Mouse (Mus musculus): ENCODE measurements around the gene Nmur1. TPM values are rescaled to one million over a fixed set of nuclear protein-coding genes. Genes with fewer than 3 reads are reported as not detected.

Nmur1 gene
- polyA plus RNA-seq, 1 experiment = 2.9 TPM

GRCm38 (mm10) chr1:86399322-86399721 is 26.7 kb downstream of the Nmur1 start:
- WGBS = 68% methylated on average over 3 of the region's 3 CpGs
- DNase-seq = no peak
- no peak for TF ChIP-seq CTCF (IDR thresholded peaks at IDR 0.05; ENCODE audit: insufficient read depth, low read length)
- no peak for TF ChIP-seq POLR2A (IDR thresholded peaks at IDR 0.05; ENCODE audit: borderline replicate concordance, extremely low read depth, low read depth, low read length)

GRCm38 (mm10) chr1:86398222-86398621 is 27.8 kb downstream of the Nmur1 start:
- WGBS = 23% methylated on average over 7 of the region's 7 CpGs
- TF ChIP-seq POLR2A (IDR thresholded peaks at IDR 0.05; ENCODE audit: borderline replicate concordance, extremely low read depth, low read depth, low read length) (no peak), CTCF (IDR thresholded peaks at IDR 0.05; ENCODE audit: insufficient read depth, low read length) (no peak)
- H3K4me1 ChIP-seq (ENCODE audit: control insufficient read depth, insufficient read depth, low read length) = peaks cover 10% of the 10 kb centered on the region
- DNase-seq = peak; percentile 24
- H3K4me3 ChIP-seq (replicated peaks; ENCODE audit: extremely low read depth, low read depth, low read length) = no peak overlapping the region

More at GRCm38 (mm10) chr1:86399322-86399721, 26.7 kb downstream of the Nmur1 start:
- no peak overlapping the region for H3K4me3 ChIP-seq (replicated peaks; ENCODE audit: extremely low read depth, low read depth, low read length)
- peaks cover 10% of the 10 kb centered on the region for H3K4me1 ChIP-seq (ENCODE audit: control insufficient read depth, insufficient read depth, low read length)

DNA sequence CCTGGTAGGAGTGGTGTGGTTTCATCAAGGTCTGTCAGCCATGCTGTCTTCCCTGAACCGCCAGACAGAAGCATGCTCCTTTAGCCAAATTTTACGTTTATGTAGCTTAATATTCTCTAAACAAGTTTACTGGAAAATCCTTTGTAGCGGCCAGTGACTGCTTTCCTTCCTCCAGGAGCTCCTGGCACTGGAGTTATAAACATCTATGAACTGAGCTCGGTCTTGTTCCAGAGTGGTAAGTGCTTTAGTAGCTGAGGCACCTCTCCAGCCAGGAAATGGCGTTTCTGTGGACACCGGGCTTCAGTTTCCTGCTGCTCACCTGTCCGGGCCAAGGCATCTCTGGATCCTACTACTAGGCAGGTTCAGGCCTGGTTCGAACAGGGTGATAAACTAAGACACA is 28.4 kb downstream of the Nmur1 start:
- TF ChIP-seq POLR2A (IDR thresholded peaks at IDR 0.05; ENCODE audit: borderline replicate concordance, extremely low read depth, low read depth, low read length) = no peak
- TF ChIP-seq CTCF (IDR thresholded peaks at IDR 0.05; ENCODE audit: insufficient read depth, low read length) = no peak
- WGBS = 35% methylated on average over 8 of the region's 8 CpGs
- Histone ChIP-seq H3K4me3 (replicated peaks; ENCODE audit: extremely low read depth, low read depth, low read length) (no peak overlapping the region), H3K4me1 (ENCODE audit: control insufficient read depth, insufficient read depth, low read length) (peaks cover 10% of the 10 kb centered on the region)
- no peak for DNase-seq

DNA sequence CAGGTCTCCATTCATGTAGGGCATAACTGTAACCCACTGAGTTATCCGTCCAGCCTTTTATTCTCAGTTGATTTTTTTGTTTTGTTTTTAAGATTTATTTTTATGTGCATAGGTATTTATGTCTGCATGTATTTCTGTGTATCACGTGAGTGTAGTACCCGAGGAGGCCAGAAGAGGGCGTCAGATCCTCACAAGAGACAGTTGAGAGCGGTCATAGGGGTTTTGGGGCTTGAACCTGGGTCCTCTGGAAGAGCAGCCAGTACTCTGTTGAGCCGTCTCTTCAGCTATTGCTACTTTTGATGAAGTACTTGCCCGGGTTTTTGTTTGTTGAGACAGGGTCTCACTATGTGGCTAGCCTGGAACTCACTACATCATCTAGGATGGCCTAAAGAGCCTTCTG is 30.1 kb downstream of the Nmur1 start:
- H3K4me3 ChIP-seq (replicated peaks; ENCODE audit: extremely low read depth, low read depth, low read length) = no peak overlapping the region
- peaks cover 10% of the 10 kb centered on the region for H3K4me1 ChIP-seq (ENCODE audit: control insufficient read depth, insufficient read depth, low read length)
- DNase-seq = no peak
- 79% methylated on average over 7 of the region's 7 CpGs for WGBS
- no peak for TF ChIP-seq POLR2A (IDR thresholded peaks at IDR 0.05; ENCODE audit: borderline replicate concordance, extremely low read depth, low read depth, low read length)
- TF ChIP-seq CTCF (IDR thresholded peaks at IDR 0.05; ENCODE audit: insufficient read depth, low read length) = no peak

DNA sequence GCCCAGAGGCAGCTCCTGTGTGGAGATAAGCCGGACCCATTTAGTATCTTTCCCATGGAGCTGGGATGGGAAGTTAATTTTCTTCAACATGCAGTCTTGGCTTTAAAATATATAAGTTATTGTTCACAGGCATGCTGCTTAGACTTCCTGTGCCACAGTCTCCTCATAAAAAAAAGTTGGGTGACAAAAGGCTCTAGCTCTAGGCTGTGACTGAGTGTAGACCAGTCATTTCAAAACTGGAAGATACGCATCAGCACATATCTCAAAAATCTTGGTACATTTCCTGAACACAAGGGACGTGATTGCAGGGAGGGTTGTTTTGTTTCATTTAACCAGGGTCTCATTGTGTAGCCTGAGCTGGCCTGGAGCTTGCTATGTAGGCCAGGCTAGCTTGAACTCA is 31.8 kb downstream of the Nmur1 start:
- Histone ChIP-seq H3K4me1 (ENCODE audit: control insufficient read depth, insufficient read depth, low read length) (peaks cover 10% of the 10 kb centered on the region), H3K4me3 (replicated peaks; ENCODE audit: extremely low read depth, low read depth, low read length) (no peak overlapping the region)
- 52% methylated on average over 3 of the region's 3 CpGs for WGBS
- TF ChIP-seq CTCF (IDR thresholded peaks at IDR 0.05; ENCODE audit: insufficient read depth, low read length) (no peak), POLR2A (IDR thresholded peaks at IDR 0.05; ENCODE audit: borderline replicate concordance, extremely low read depth, low read depth, low read length) (no peak)
- DNase-seq = no peak

DNA sequence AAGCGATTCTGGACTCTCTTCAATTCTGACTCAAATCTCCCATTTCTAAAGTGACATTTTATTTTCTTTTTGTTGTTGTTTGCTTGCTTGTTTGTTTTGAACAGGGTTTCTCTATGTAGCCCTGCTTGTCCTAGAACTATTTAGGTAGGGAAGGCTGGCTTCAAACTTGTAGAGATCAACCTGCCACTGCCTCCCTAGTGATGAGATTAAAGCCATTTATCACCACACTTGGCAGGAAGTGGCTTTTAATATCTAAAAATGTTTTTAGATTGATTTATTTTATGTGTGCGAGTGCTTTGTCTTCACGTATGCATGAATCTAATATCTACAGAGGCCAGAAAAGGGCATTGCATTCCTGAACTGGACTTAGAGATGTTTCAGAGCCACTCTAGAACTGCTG is 32.8 kb downstream of the Nmur1 start:
- peaks cover 7% of the 10 kb centered on the region for H3K4me1 ChIP-seq (ENCODE audit: control insufficient read depth, insufficient read depth, low read length)
- WGBS = 61% methylated on average over 3 of the region's 3 CpGs
- no peak overlapping the region for H3K4me3 ChIP-seq (replicated peaks; ENCODE audit: extremely low read depth, low read depth, low read length)
- no peak for TF ChIP-seq CTCF (IDR thresholded peaks at IDR 0.05; ENCODE audit: insufficient read depth, low read length)
- no peak for TF ChIP-seq POLR2A (IDR thresholded peaks at IDR 0.05; ENCODE audit: borderline replicate concordance, extremely low read depth, low read depth, low read length)
- DNase-seq = no peak

DNA sequence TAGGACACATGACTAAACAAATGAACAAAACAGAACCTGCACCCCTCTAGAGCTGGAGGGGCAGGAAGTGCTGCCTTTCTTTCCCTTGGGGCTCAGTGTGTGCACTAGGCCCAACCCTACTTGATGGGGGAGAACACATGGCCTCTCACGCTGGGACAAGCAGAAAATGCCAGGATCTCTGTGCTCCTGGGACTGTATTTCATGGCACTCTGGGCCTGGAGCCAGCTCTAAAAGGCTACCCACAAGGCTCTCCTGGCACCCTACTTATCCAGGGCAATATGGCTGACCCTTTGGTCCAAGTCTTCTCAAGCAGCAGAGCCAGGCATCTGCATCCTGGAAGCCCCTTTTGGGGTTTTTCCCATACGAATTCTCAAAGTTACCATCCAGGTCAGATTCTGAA is 34.6 kb downstream of the Nmur1 start:
- no peak for TF ChIP-seq POLR2A (IDR thresholded peaks at IDR 0.05; ENCODE audit: borderline replicate concordance, extremely low read depth, low read depth, low read length)
- TF ChIP-seq CTCF (IDR thresholded peaks at IDR 0.05; ENCODE audit: insufficient read depth, low read length) = no peak
- no peak for DNase-seq
- no peak overlapping the region for H3K4me3 ChIP-seq (replicated peaks; ENCODE audit: extremely low read depth, low read depth, low read length)
- WGBS = 80% methylated on average over 2 of the region's 2 CpGs
- no peaks in the 10 kb centered on the region; the same call in 1 of the 2 replicates for H3K4me1 ChIP-seq (ENCODE audit: control insufficient read depth, insufficient read depth, low read length)

GRCm38 (mm10) chr1:86389230-86389629 is 36.8 kb downstream of the Nmur1 start:
- TF ChIP-seq POLR2A (IDR thresholded peaks at IDR 0.05; ENCODE audit: borderline replicate concordance, extremely low read depth, low read depth, low read length) (no peak), CTCF (IDR thresholded peaks at IDR 0.05; ENCODE audit: insufficient read depth, low read length) (peak; percentile 88)
- 4% methylated on average over 11 of the region's 11 CpGs for WGBS
- Histone ChIP-seq H3K4me3 (replicated peaks; ENCODE audit: extremely low read depth, low read depth, low read length) (no peak overlapping the region), H3K4me1 (ENCODE audit: control insufficient read depth, insufficient read depth, low read length) (no peaks in the 10 kb centered on the region)
- peak; percentile 74 for DNase-seq

GRCm38 (mm10) chr1:86381027-86381426 is 45.0 kb downstream of the Nmur1 start:
- H3K4me1 ChIP-seq (ENCODE audit: control insufficient read depth, insufficient read depth, low read length) = peaks cover 2% of the 10 kb centered on the region; the same call in 1 of the 2 replicates
- DNase-seq = peak; percentile 46
- WGBS = 17% methylated on average over 13 of the region's 13 CpGs
- peak overlapping the region; percentile 35 for H3K4me3 ChIP-seq (replicated peaks; ENCODE audit: extremely low read depth, low read depth, low read length)
- TF ChIP-seq CTCF (IDR thresholded peaks at IDR 0.05; ENCODE audit: insufficient read depth, low read length) (peak; percentile 86), POLR2A (IDR thresholded peaks at IDR 0.05; ENCODE audit: borderline replicate concordance, extremely low read depth, low read depth, low read length) (no peak)

DNA sequence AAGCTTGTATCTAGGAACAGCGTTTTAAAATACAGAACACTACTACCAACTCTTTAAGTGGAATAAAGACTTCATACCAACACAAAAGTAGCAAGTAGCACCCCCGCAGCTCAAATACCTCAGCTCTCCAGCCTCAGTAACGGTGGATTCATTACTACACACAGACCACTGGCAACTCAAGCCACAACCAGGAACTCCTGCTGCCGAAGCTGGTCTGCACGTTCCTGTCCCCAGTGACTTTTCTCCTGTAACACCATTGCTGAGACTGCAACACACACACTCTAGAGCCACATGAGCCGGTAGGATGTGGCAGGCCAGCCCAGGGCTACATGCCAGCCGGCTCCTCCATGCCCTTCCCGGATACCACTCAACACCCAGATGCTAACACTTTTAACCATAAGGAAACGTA is 46.9 kb downstream of the Nmur1 start:
- 45% methylated on average over 9 of the region's 9 CpGs for WGBS
- no peak overlapping the region for H3K4me3 ChIP-seq (replicated peaks; ENCODE audit: extremely low read depth, low read depth, low read length)
- no peak for TF ChIP-seq POLR2A (IDR thresholded peaks at IDR 0.05; ENCODE audit: borderline replicate concordance, extremely low read depth, low read depth, low read length)
- no peak for TF ChIP-seq CTCF (IDR thresholded peaks at IDR 0.05; ENCODE audit: insufficient read depth, low read length)
- DNase-seq = no peak
- peaks cover 2% of the 10 kb centered on the region; the same call in 1 of the 2 replicates for H3K4me1 ChIP-seq (ENCODE audit: control insufficient read depth, insufficient read depth, low read length)
